Mouse (Mus musculus) cerebellum, postnatal 25 days (tissue): Measurements from ENCODE around the gene Gm9803.
"Not testable (repeated sequence)": the region's sequence is repeated elsewhere in the genome, so short reads cannot be mapped to it uniquely, and the experiment has no call there.

Experiments
- DNase-seq, 2 experiments: peaks; one replicate each; pipeline ENCODE4 v3.0.0; 2021; ENCODE audit warnings: mixed read lengths in 2 of 2

Gene Gm9803

GRCm38 (mm10) chr10:43523931-43524330, at the start of gene Gm9803:
TSS of gene Gm9803 (plus strand) at chr10:43524084.
- not testable (repeated sequence) for DNase-seq

GRCm38 (mm10) chr10:43475376-43475775, 48.5 kb upstream of the Gm9803 start:
- DNase-seq: peak in 1 of 2 experiments; percentile 43

GRCm38 (mm10) chr10:43477459-43477858, 46.4 kb upstream of the Gm9803 start:
- DNase-seq: no peak

- DNase-seq: peak; percentile 42 to 60
Measured at GRCm38 (mm10) chr10:43477865-43478681, 45.8 kb upstream of the Gm9803 start.

- DNase-seq: peak; percentile 70 to 78
Measured at GRCm38 (mm10) chr10:43478751-43479435, 45.0 kb upstream of the Gm9803 start, which contains the start of gene Bend3. TSS of gene Bend3 (plus strand) at chr10:43478831.

GRCm38 (mm10) chr10:43479436-43480157, 44.3 kb upstream of the Gm9803 start:
- peak; percentile 83 to 85 for DNase-seq

GRCm38 (mm10) chr10:43480227-43480849, 43.5 kb upstream of the Gm9803 start:
- no peak for DNase-seq

GRCm38 (mm10) chr10:43481179-43481578, 42.7 kb upstream of the Gm9803 start:
- no peak for DNase-seq

GRCm38 (mm10) chr10:43482021-43482420, 41.9 kb upstream of the Gm9803 start:
- no peak for DNase-seq

- DNase-seq: no peak
Measured at GRCm38 (mm10) chr10:43483426-43483995, 40.4 kb upstream of the Gm9803 start.

- no peak for DNase-seq
Measured at GRCm38 (mm10) chr10:43485751-43486268, 38.1 kb upstream of the Gm9803 start.

GRCm38 (mm10) chr10:43487441-43488010, 36.4 kb upstream of the Gm9803 start:
- no peak for DNase-seq

GRCm38 (mm10) chr10:43488258-43488657, 35.6 kb upstream of the Gm9803 start:
- no peak for DNase-seq

- DNase-seq: no peak
Measured at GRCm38 (mm10) chr10:43489139-43489538, 34.7 kb upstream of the Gm9803 start.

GRCm38 (mm10) chr10:43489550-43489949, 34.3 kb upstream of the Gm9803 start:
- DNase-seq: no peak

GRCm38 (mm10) chr10:43490034-43490433, 33.9 kb upstream of the Gm9803 start:
- DNase-seq: no peak

GRCm38 (mm10) chr10:43490846-43491245, 33.0 kb upstream of the Gm9803 start:
- peak; percentile 30 to 48 for DNase-seq

- peak; percentile 55 to 67 for DNase-seq
Measured at GRCm38 (mm10) chr10:43502599-43502998, 21.3 kb upstream of the Gm9803 start.

GRCm38 (mm10) chr10:43504291-43504690, 19.6 kb upstream of the Gm9803 start:
- no peak for DNase-seq

GRCm38 (mm10) chr10:43507051-43507450, 16.8 kb upstream of the Gm9803 start:
- no peak for DNase-seq

GRCm38 (mm10) chr10:43509228-43509627, 14.7 kb upstream of the Gm9803 start:
- DNase-seq: no peak

GRCm38 (mm10) chr10:43512976-43513375, 10.9 kb upstream of the Gm9803 start:
- no peak for DNase-seq
